Mouse (Mus musculus) right cerebral cortex, postnatal 36 days (tissue): ENCODE results near the gene Pex5l.

Experiments used
- DNase-seq, 2 experiments: peaks; one replicate each; pipeline ENCODE4 v3.0.0; 2022; ENCODE audit warnings: low spot score in 2 of 2, mixed read lengths in 1 of 2

The Pex5l gene

DNA sequence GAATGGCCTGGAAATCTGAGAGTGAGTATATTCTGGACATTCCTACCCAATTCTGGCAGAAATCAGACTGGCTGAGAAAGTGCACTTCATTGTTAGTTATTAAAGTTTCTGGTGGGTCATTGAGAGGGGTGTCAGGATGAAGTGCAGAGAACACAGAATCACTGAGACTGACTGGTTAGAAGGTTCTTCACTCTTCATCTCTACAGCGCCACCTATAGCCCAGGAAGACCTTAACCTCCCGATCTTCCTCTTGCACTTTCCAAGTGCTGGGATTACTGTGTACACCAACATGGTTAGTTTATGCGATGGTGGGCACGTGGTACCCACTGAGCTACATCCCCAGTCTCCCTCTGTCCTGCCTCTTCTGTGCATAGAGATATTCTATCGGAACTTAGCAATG is 195.6 kb downstream of the Pex5l start:
- DNase-seq, result no peak

DNA sequence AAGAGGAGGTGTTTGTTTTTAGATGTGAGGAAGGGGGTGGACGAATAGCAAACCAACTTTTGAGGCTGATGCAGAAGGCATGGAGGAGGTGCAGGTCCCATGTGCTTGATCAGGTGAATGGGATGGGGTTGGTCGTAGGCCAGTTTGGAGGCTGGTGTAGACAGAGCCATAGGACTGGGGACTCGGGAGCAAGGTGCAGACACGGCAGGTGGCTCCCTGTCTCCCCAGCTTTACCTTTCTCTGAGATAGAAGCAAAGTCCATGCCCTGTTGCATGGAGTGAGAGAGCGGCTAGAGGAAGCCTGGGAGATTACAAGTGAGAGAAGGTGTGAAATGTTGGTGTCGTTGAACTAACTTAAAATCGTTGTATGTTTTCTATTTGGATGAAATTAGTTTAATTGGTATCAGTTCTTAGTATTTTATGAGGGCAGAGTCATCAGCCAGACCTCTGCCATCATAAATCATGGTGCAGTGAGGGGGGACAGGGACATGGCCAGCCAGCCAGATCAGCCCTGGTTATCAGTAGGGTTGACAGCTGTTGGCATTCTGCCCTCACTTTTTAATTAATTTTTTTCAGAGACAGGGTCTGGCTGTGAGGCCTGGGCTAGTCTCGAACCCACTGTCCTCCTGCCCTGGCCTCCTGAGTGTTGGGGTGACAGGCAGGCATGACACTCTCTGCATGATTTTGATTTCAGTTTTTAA is 203.1 kb downstream of the Pex5l start:
- peak in 1 of 2 experiments; percentile 14 for DNase-seq

DNA sequence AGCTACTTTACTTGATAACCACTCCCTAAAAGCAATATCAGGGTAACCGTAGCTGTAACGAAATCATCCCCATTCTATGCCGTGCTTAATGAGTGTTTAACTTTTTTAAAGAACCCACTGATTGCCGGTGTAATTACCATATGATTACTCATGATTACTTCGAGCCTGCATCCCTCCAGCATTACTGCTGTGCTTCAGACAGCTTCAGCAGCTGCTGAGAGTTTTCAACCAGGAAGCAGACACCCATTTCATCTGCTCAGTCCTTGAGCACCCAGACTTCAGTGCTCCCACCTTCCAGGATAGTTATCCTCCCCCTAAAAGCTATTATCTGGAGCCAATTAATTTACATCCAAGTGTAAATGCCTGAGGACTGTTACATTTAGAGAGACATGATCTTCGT is 218.9 kb downstream of the Pex5l start:
- DNase-seq, result no peak

DNA sequence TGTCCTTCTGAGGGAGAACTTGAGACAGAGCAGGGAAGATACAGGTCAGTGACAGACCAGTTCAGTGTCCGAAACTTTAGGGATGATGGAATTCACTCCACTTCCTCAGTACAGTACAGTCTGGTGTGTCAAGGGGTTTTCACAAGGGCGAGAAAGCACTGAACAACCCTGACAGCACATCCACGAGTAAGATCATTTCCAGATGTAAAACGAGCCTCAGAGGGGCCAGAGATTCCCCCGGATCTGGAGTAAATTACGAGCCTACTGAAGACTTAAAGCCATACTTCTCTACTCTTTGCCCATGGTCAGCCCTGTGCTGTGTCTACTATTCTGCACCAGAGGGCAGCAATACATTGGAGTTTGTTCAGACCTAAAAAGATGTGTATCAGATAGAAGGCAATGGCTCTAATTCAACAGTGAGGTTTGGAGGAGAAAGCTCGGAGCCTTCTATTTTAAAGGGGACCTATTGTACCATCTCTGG is 232.9 kb downstream of the Pex5l start:
- DNase-seq, result peak in 1 of 2 experiments; percentile 25

GRCm38 (mm10) chr3:32908400-32908799 is 234.6 kb downstream of the Pex5l start:
- DNase-seq, result no peak

DNA sequence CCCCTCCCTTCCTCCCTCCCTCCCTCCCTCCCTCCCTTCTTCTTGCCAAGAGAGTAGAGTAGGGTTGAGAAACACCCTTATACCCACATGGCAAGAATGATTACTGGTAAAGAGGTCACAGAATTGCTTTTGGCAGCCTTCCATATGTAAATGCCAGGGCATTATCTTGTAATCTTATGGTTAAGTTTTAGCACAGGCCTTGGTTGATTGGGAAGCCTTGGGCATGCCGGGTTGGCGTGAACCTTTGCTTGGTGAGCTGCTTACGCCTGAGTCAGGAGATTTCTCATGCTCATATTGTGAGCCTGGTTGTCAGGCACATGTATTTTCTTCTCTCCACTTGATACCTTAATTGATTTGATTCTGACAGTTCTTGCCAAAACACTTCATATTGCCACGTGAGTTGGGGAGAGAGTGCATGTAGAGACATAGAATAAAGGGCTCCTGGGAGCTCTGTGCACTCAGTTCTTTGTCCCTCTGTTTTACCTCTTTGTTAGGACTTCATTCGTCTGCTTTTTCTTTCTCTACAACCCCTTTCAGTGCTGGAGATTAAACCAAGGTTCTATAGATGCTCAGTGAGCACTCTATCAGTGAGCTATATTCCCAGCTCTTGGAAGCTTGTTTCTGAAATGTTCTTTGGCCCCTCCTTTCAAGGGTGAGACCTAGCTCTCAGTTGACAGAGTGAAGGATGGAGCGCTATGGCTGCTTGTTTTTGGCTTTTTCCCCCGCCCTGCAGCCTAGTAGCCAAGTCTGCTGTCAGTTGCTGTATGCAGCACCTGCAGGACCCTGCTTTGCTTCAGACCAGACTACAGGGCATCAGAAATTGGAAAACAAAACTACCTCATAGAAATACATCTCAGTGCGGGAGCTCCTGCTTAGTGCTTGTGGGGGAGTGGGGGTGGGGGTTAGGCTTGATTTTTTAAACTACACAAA is 236.9 kb downstream of the Pex5l start:
- DNase-seq, result no peak

GRCm38 (mm10) chr3:32904599-32904998 is 238.4 kb downstream of the Pex5l start:
- DNase-seq, result no peak

DNA sequence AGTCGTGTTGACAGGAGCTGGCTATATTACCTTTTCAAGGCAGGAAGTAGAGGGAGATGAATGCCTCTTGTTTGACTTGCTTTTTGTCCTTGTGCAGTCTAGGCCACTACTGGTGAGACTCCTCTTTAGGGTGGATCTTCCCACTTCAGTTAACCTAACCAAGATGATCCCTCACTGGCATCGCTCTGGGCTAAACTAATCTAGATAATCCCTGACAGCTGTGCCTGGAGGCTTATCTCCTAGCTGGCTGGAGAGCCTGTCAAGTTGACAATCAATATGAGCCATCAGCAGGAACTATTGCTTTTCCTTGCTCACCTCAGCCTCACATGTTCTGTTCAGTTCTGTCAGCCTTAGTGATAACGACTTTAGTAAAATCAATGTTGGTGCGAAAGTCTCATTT is 239.6 kb downstream of the Pex5l start:
- DNase-seq, result no peak
